Mouse (Mus musculus) hindlimb bud, embryonic 11.5 days (tissue): ENCODE measurements at regions not wholly inside any gene's neighbourhood (a gene's known extent, or its start where the extent isn't known, plus 50 kb on each side); places are given as distances from the start of the nearest gene placed in this dataset.

Experiments
- DNase-seq: peaks from one replicate; pipeline ENCODE4 v3.0.0-alpha.2; 2012; ENCODE audit warnings: low read depth, low spot score; ENCODE audit errors: extremely low spot score

GRCm38 (mm10) chr8:92071305-92072253, 269.7 kb upstream of the Irx3 start:
- no peak for DNase-seq

DNA sequence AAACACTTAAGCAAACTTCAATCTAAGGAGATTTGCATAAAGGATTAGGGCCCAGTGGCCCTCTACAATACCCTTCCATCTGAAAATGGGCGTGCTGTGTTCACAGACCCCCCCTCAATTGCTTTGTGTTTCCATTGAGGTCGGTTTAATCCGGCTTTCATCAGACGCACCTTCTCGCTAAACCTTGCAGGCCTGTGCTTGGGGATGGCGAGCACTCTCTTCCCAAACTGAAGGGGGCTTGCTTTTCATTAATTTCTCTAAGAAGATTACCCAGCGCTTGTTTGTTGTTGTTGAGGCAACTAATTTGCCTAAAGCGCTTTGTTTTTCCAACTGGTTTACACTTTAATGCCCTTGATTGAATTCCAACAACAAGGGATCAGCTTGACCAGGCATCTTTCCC, 268.8 kb upstream of the Irx3 start:
- no peak for DNase-seq

DNA sequence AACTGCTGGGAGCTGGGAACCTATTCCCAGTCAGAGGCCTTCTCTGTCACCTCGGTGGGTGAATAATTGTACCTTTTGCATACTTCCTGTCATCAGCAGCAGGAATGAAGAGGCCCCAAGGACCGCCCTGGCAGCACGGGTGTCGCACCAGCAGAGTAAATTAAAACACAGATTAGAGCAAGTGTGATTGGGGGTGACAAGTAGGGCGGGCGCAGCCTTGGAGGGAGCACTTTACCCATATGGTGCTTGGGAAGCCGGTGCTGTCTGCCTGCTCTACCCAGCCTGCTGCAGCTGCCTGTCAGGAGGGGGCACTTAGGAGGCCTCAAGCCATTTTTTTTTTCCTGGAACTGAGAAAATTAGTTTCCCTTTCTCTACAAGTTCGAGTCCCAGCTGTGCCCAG, 264.6 kb upstream of the Irx3 start:
- no peak for DNase-seq

- no peak for DNase-seq
Measured at GRCm38 (mm10) chr8:92065554-92066239, 263.8 kb upstream of the Irx3 start.

GRCm38 (mm10) chr8:92064971-92065370, 263.1 kb upstream of the Irx3 start:
- DNase-seq: no peak

- DNase-seq: no peak
Measured at GRCm38 (mm10) chr8:92064175-92064821, 262.4 kb upstream of the Irx3 start.

DNA sequence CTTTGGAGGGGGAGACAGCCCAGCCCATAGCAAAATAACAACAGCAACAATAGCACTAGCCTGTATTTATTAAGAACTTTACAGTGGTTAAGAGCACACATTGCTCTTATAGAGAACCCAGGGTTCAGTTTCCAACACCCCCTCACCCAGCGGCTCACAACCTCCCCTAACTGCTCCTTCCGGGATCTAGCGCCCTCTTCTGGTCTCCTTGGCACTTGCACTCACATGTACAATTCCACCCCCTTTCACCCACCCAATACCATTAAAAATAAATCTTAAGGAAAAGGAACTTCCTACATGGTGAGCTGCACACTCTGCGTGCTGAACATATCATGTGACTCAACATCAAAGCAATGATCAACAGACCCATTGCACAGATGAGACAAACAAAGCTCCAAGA, 261.5 kb upstream of the Irx3 start:
- DNase-seq: no peak

- DNase-seq: no peak
Measured at GRCm38 (mm10) chr8:92059471-92059870, 257.6 kb upstream of the Irx3 start.

GRCm38 (mm10) chr8:92058953-92059352, 257.1 kb upstream of the Irx3 start:
- DNase-seq: no peak

DNA sequence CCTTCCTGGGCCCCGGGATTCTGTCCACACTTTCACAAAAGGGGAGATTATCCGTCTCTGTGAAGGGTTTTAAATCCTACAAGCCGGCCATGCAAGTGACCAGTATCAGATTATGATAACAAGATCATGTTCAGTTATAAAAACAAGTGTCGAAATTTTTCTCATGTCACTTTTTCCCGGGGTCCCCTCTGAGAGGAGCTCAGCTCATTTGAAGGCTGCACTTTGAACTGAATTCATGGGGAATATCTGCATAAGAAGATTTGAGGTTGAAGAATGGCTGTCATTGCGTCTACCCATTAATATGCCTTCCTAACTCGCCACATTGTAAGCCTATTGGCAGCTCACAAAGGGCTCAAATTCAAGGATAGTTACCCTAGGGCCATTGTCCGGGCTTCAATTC, 256.0 kb upstream of the Irx3 start:
- DNase-seq: no peak

DNA sequence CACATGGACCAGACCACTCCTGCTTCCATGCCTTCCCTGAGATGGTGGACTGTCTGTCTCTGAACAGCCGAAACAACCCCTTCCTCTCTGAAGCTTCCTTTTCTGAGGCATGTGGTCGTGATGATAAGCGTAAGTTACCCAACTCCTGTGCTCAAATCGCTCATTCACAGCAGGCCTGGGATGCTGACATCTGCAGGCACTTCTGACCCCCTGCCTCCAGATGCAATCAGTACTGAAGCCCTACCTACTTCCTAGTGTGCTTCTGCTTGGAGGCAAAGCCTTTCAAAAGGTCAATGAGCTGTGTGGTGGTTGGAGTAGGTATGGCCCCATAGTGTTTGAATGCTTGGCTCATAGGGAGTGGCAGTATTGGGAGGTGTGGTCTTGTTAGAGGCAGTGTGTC, 253.7 kb upstream of the Irx3 start:
- no peak for DNase-seq

DNA sequence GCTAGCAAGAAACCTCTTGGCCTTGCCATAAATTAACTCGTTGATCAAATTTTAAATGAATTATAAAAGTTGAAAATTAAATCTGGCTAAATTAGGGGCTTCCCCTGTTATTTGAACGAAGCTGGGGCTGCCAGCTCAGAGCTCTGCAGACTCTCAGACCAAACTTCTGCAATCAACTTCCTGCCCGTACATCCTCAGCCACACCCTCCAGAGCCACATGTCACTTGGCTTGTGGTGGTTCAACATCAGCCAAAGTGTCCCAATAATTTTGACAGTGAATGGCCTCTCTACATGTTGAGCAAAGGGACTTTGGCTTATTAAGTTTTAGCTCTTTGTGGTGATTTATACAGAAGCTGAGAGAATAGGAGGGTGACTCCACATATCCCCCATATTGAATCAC, 242.8 kb upstream of the Irx3 start:
- DNase-seq: no peak

DNA sequence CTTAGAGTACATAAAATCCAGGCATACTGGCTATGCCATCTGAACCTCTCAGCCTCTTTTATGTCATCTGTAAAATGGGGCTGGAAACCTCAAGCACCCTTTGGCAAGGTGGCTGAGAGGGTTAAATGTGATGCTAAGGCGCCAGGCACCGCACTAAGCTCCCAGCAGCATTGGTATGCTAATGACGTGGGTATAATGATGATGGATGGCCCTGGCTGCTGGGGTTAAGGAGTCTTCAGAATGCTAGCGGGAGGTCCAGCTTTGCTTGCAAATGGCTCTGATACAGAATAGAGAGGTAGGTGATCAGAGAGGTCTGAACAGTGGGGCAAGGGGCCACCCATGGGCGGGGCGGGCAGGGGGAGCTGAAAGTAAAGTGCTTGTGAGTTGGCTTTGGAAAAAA, 241.1 kb upstream of the Irx3 start:
- DNase-seq: no peak

DNA sequence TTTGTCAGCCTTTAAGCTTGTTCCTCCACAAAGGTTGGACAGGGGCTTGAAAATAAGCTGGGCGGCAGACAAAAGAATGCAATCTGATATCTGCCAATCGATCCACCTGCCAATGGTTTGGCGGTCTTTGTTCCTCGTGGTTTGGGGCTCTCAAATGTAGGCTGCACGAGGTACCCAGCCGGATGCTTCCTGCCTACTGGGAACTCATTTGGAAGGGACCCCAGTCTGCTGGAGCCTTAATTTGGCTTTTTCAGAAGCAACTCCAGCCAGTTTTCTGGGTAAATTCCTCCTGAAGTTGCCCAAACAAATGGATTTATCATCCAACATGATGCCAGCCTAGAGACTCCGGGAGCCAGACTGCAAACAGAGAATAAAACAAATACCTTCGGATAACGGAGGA, 228.1 kb upstream of the Irx3 start:
- DNase-seq: no peak

DNA sequence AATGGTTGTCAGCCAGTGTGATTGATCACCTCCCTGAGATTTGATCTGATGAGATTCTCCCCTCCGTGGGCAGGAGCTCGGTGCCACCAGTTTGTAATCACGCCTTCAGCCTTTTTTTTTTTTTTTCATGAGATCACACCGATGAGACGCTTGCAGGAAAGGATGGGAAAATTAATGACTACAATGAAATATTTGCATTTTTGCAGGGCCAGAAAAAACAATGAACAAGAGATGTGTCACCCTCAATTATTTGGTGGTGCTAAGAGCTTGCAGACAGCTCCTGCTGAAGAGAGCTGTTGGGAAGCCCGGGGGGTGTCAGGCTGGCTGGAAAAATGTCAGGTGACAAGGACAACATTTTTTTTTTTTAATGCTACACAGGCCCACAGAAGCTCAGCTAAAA, 227.6 kb upstream of the Irx3 start:
- no peak for DNase-seq

DNA sequence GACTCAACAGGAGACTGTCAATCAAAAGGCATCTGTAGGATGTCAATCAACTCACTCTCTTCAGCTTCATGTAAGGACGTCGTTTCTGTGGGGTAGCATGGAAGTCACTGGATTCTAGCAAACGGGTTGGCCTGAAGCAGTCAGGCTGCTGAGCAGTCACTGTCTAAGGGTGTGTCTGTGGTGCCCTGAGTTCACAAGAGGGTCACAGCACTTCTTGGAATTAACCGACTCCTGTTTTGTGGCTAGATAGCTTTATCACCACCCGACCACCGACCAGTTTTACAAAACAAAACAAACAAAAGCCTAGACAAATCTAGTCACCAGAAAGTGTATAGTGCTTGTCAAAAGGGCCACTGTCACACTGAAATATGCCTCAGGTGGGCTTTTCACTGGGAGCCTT, 226.4 kb upstream of the Irx3 start:
- no peak for DNase-seq

- no peak for DNase-seq
Measured at GRCm38 (mm10) chr8:92024133-92024532, 222.3 kb upstream of the Irx3 start.

DNA sequence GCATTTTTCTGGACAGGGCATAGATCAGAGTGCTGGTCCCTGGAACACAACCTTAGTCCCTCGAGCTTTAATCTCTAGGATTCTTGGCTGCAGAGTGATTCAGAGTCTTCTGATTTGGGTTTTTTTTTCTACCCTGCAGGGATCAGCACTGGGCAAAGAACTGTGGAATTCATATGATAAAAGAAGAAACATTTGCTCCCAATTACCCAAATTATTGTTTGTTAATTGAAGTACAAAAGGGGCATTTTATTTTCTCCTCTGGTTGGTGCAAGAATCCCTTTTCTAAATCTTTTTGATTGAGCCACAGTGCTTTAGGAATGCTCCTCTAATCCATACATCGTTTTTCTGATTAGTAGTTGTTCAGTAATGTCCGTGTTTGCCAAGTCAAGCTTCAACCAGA, 219.7 kb upstream of the Irx3 start:
- DNase-seq: no peak

DNA sequence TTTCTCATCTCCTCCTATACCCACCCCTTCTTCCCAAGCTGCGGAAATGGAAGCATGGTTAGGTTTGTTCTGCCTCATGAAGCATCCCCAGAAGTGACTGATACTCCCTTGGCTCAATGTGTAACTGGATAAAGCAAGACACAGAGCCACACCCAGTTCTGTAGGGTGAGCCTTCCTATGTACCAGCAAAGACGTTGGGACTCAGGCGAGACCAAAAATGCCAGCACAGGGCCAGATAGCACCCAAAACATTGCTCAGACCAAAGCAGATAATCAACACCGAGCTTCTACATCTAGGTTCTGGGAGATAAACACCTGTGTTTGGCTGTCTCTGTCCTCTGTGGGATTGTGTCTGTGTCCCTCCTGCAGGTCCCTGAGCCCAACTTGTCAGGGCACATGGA, 212.8 kb upstream of the Irx3 start:
- no peak for DNase-seq

DNA sequence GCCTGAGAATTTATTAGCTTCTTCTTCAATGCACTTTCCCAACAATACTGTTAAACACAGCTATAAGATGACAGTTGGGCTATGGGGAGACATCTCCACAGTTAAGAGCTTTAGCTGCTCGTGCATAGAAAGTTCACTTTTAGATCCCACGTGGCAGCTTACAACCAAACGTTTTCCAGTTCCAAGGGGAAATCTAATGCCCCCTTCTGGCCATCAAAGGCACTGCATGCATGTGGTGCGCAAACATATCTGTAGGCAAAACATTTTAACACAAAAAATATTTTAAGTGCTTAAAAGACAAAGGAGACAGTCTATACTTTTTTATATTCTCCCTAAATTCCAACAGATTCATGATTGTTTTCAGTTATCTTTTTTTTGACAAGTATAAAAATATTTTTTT, 211.3 kb upstream of the Irx3 start:
- no peak for DNase-seq

DNA sequence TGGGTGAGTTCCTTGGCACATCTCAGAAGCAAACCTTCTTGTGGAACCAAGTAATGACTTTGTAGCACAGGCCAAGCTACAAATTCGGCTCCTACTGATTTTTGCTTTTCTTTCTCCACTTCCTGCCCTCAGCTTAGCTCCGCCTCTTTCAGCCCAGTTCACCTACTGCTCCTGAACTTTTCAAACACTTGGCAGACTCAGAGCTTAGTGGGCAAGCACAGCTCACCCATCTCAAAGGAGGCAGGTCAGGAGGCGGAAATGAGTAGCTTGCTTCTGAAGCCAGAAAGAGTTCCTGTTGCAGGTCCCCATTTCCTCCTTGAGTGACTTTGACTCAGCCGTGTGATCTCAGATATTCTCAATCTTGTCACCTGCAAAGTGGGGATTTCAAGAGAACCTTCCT, 208.5 kb upstream of the Irx3 start:
- no peak for DNase-seq
